Mouse (Mus musculus) adrenal gland, postnatal 14 days (tissue): ENCODE results near the gene Ugt3a1. TPM values are rescaled to one million over a fixed set of nuclear protein-coding genes. Genes with fewer than 3 reads are reported as not detected.
"Not testable (repeated sequence)": the region's sequence is repeated elsewhere in the genome, so short reads cannot be mapped to it uniquely, and the experiment has no call there.

Experiments
- DNase-seq: peaks from one replicate; pipeline ENCODE4 v3.0.0; 2021; ENCODE audit warnings: mixed read lengths
- long read RNA-seq, 2 experiments: library from polyadenylated mRNA; stranded (forward); transcript quantifications; one replicate each; pipeline ENCODE4 v2.0.0; 2021
- total RNA-seq: library from RNA; stranded (reverse); gene quantifications from 2 replicates; pipeline ENCODE4 v1.2.3, GENCODE M21; 2021

The Ugt3a1 gene
- total RNA-seq = 1.7 TPM in 1 of 2 replicates, not detected in the other
- long read RNA-seq, experiment 1 = 0 reads
- long read RNA-seq, experiment 2, partial matches to known transcripts = 1 of 2 reads
- long read RNA-seq, experiment 2, other reads (novel, unspliced or antisense) = 0 of 2 reads

- no peak for DNase-seq
These were observed at the start of gene Ugt3a1 for GRCm38 (mm10) chr15:9276838-9277295. TSS of gene Ugt3a1 (plus strand) at chr15:9276888.

GRCm38 (mm10) chr15:9230917-9231316 lies 45.8 kb upstream of the Ugt3a1 start:
- DNase-seq = not testable (repeated sequence)

- DNase-seq = no peak
These were observed 30.3 kb upstream of the Ugt3a1 start for GRCm38 (mm10) chr15:9246345-9246744.

- DNase-seq = no peak
These were observed 23.8 kb upstream of the Ugt3a1 start for GRCm38 (mm10) chr15:9252891-9253290.

GRCm38 (mm10) chr15:9260621-9261020 lies 16.1 kb upstream of the Ugt3a1 start:
- DNase-seq = no peak

- DNase-seq = no peak
These were observed 4.8 kb upstream of the Ugt3a1 start for GRCm38 (mm10) chr15:9271876-9272275.

- DNase-seq = no peak
These were observed 2.3 kb downstream of the Ugt3a1 start for GRCm38 (mm10) chr15:9279026-9279425.

- DNase-seq = no peak
These were observed 2.9 kb downstream of the Ugt3a1 start for GRCm38 (mm10) chr15:9279596-9279995.

GRCm38 (mm10) chr15:9283165-9283564 lies 6.5 kb downstream of the Ugt3a1 start:
- DNase-seq = no peak

- DNase-seq = no peak
These were observed 13.0 kb downstream of the Ugt3a1 start for GRCm38 (mm10) chr15:9289660-9290059.

- no peak for DNase-seq
These were observed 29.4 kb downstream of the Ugt3a1 start for GRCm38 (mm10) chr15:9305978-9306692.

- no peak for DNase-seq
These were observed 57.9 kb downstream of the Ugt3a1 start for GRCm38 (mm10) chr15:9334596-9334995.

- DNase-seq = no peak
These were observed 58.7 kb downstream of the Ugt3a1 start, which contains the start of gene Ugt3a2 for GRCm38 (mm10) chr15:9335341-9335740. TSS of gene Ugt3a2 (plus strand) at chr15:9335550.

- DNase-seq = no peak
These were observed 59.9 kb downstream of the Ugt3a1 start for GRCm38 (mm10) chr15:9336616-9337015.

- DNase-seq = no peak
These were observed 60.3 kb downstream of the Ugt3a1 start for GRCm38 (mm10) chr15:9337021-9337420.

GRCm38 (mm10) chr15:9348739-9349138 lies 72.1 kb downstream of the Ugt3a1 start:
- DNase-seq = no peak

GRCm38 (mm10) chr15:9362801-9363200 lies 86.1 kb downstream of the Ugt3a1 start:
- DNase-seq = no peak

Other genes starting within 250 kb of the Ugt3a1 start
- 57.1 and 81.3 TPM in 2 replicates for gene Nadk2, start 205.6 kb upstream of the Ugt3a1 start, total RNA-seq
- gene Lmbrd2, start 136.3 kb upstream of the Ugt3a1 start, total RNA-seq = 19.9 and 25.4 TPM in 2 replicates
- 6.6 and 7.1 TPM in 2 replicates for gene Skp2, start 121.5 kb upstream of the Ugt3a1 start, total RNA-seq
- 0.19 and 6.6 TPM in 2 replicates for gene Ugt3a2, start 58.7 kb downstream of the Ugt3a1 start, total RNA-seq
- not detected in 2 replicates for gene Capsl, start 159.1 kb downstream of the Ugt3a1 start, total RNA-seq